Mouse (Mus musculus) retina, postnatal 1 day (tissue): ENCODE measurements around the gene Specc1.

Experiments used
- DNase-seq: peaks from one replicate; pipeline ENCODE4 v3.0.0-alpha.2; 2012

Specc1 gene

GRCm38 (mm10) chr11:62018315-62019205 lies 62.0 kb downstream of the Specc1 start:
- DNase-seq: no peak

- DNase-seq: no peak
These were observed 63.3 kb downstream of the Specc1 start for GRCm38 (mm10) chr11:62019857-62020256.

- DNase-seq: no peak
These were observed 64.3 kb downstream of the Specc1 start for GRCm38 (mm10) chr11:62020898-62021297.

- DNase-seq: no peak
These were observed 65.5 kb downstream of the Specc1 start for GRCm38 (mm10) chr11:62022105-62022504.

GRCm38 (mm10) chr11:62022718-62023493 lies 66.3 kb downstream of the Specc1 start:
- DNase-seq: peak; percentile 53

- no peak for DNase-seq
These were observed 67.1 kb downstream of the Specc1 start for GRCm38 (mm10) chr11:62023494-62024233.

GRCm38 (mm10) chr11:62024234-62024601 lies 67.7 kb downstream of the Specc1 start:
- DNase-seq: no peak

- DNase-seq: no peak
These were observed 68.4 kb downstream of the Specc1 start for GRCm38 (mm10) chr11:62024952-62025351.

- no peak for DNase-seq
These were observed 69.2 kb downstream of the Specc1 start for GRCm38 (mm10) chr11:62025770-62026169.

GRCm38 (mm10) chr11:62026345-62026815 lies 69.8 kb downstream of the Specc1 start:
- no peak for DNase-seq

- no peak for DNase-seq
These were observed 70.7 kb downstream of the Specc1 start for GRCm38 (mm10) chr11:62027271-62027670.

GRCm38 (mm10) chr11:62027705-62028104 lies 71.1 kb downstream of the Specc1 start:
- no peak for DNase-seq

- DNase-seq: no peak
These were observed 72.6 kb downstream of the Specc1 start for GRCm38 (mm10) chr11:62029171-62029570.

GRCm38 (mm10) chr11:62034564-62034963 lies 78.0 kb downstream of the Specc1 start:
- DNase-seq: no peak

- DNase-seq: no peak
These were observed 78.7 kb downstream of the Specc1 start for GRCm38 (mm10) chr11:62035220-62035619.

- DNase-seq: no peak
These were observed 83.6 kb downstream of the Specc1 start for GRCm38 (mm10) chr11:62040122-62040521.

- peak; percentile 53 for DNase-seq
These were observed 88.1 kb downstream of the Specc1 start for GRCm38 (mm10) chr11:62044627-62045026.

GRCm38 (mm10) chr11:62045964-62046363 lies 89.4 kb downstream of the Specc1 start:
- no peak for DNase-seq

- DNase-seq: peak; percentile 80
These were observed 91.5 kb downstream of the Specc1 start for GRCm38 (mm10) chr11:62047817-62048640.

- no peak for DNase-seq
These were observed 92.6 kb downstream of the Specc1 start for GRCm38 (mm10) chr11:62049170-62049569.

- no peak for DNase-seq
These were observed 94.1 kb downstream of the Specc1 start for GRCm38 (mm10) chr11:62050356-62051330.
